Mouse (Mus musculus) kidney, postnatal 0 days (tissue): ENCODE results near the gene Amigo2. TPM values are rescaled to one million over a fixed set of nuclear protein-coding genes. Genes with fewer than 3 reads are reported as not detected.
A peak's percentile ranks its signal among the peaks of the same experiment; 100 is the strongest.

Experiments used
- ATAC-seq: fragments of 200-750 bp; cut with Nextera tagmentation; replicated peaks from 2 replicates; pipeline ENCODE4 v1.8.0; 2017; ENCODE audit warnings: low read depth, moderate number of reproducible peaks, moderate TSS enrichment, moderate library complexity; ENCODE audit not compliant: low FRiP score
- DNase-seq: peaks from one replicate; pipeline ENCODE4 v3.0.0-alpha.2; 2016; ENCODE audit warnings: low spot score
- H3K27ac ChIP-seq: fragments of 300-500 bp; sonication (generic); 2 replicates; pipeline ENCODE4 v1.5.1; 2014; ENCODE audit warnings: mild to moderate bottlenecking
- H3K27me3 ChIP-seq: fragments of 300-500 bp; sonication (generic); 2 replicates; pipeline ENCODE4 v1.6.1; 2014; ENCODE audit warnings: low read length, mixed read lengths; ENCODE audit not compliant: insufficient read depth
- H3K36me3 ChIP-seq: fragments of 300-500 bp; sonication (generic); 2 replicates; pipeline ENCODE4 v1.6.1; 2014; ENCODE audit warnings: low read length, mixed read lengths; ENCODE audit not compliant: insufficient read depth
- H3K4me1 ChIP-seq: fragments of 300-500 bp; sonication (generic); replicated peaks from 2 replicates; pipeline ENCODE4 v1.6.1; 2014; ENCODE audit warnings: antibody characterized with exemption, low read length, mixed read lengths; ENCODE audit not compliant: insufficient read depth
- H3K4me2 ChIP-seq: fragments of 300-500 bp; sonication (generic); 2 replicates; pipeline ENCODE4 v1.6.1; 2014; ENCODE audit warnings: mild to moderate bottlenecking, low read length, moderate library complexity, mixed read lengths
- H3K4me3 ChIP-seq: fragments of 300-500 bp; sonication (generic); replicated peaks from 2 replicates; pipeline ENCODE4 v1.5.1; 2014; ENCODE audit warnings: low read depth, low read length
- H3K9ac ChIP-seq: fragments of 300-500 bp; sonication (generic); 2 replicates; pipeline ENCODE4 v1.6.1; 2014; ENCODE audit warnings: low read depth, low read length
- H3K9me3 ChIP-seq: fragments of 300-500 bp; sonication (generic); replicated peaks from 2 replicates; pipeline ENCODE4 v1.6.1; 2016; ENCODE audit warnings: low read length, inconsistent platforms, mixed read lengths
- CTCF ChIP-seq: IDR thresholded peaks from 2 replicates; pipeline ENCODE4 v1.5.1; 2016; ENCODE audit warnings: antibody characterized with exemption, low read depth, mild to moderate bottlenecking, moderate library complexity
- WGBS: fragments of 180-500 bp; shearing (Covaris S2); extraction: QIAGEN DNeasy Blood & Tissue Kit; methylation state at CpG from one replicate; pipeline ENCODE4 v1.1.7; 2014; 5-methylcytosine and 5-hydroxymethylcytosine counted together
- polyA plus RNA-seq: library from polyadenylated mRNA; unstranded; fragments of >200 nt; fragmentation: Nextera tagmentation; extraction: Ambion mirVana; gene quantifications from 2 replicates; pipeline ENCODE4 v1.2.1, GENCODE M21; 2015

Amigo2 gene
- polyA plus RNA-seq, 1 experiment from 2014 or later: 11.8 TPM

DNA sequence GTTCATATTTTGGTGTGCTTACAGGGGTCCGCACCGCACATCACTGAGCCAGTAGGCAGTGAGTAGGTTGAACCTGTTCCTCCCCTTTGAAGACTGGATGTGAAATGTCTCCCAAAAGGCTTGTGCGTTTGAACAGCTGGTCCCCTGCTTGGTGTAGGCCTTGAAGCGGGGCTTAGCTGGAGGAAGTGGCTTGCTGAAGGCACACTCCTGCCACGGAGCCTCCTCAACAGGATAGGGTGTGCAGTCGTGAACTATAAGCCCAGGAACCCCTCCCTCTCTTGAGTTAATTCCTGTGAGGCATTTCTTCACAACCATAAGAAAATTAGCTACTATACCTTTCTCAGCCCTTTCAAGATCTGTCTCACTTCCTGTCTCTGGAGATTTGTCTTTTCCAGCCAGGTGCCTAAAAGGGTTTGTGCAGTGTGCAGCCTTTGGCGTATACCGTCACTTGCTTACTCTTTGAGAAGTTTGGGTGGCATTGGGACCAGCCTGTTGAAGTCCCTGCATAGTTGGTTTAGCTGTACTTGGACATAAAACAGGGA, 5.5 kb upstream of the Amigo2 start:
- Histone ChIP-seq H3K27ac (no peak overlapping the region), H3K9me3 (no peaks in the 10 kb centered on the region), H3K27me3 (no peaks in the 10 kb centered on the region), H3K4me1 (peaks cover 8% of the 10 kb centered on the region; the same call in 1 of the 2 replicates), H3K4me2 (no peak overlapping the region), H3K36me3 (no peaks in the 10 kb centered on the region), H3K4me3 (no peak overlapping the region), H3K9ac (no peak overlapping the region)
- DNase-seq (no peak), ATAC-seq (no peak)
- no peak for TF ChIP-seq CTCF
- 77% methylated on average over 8 of the region's 8 CpGs for WGBS

DNA sequence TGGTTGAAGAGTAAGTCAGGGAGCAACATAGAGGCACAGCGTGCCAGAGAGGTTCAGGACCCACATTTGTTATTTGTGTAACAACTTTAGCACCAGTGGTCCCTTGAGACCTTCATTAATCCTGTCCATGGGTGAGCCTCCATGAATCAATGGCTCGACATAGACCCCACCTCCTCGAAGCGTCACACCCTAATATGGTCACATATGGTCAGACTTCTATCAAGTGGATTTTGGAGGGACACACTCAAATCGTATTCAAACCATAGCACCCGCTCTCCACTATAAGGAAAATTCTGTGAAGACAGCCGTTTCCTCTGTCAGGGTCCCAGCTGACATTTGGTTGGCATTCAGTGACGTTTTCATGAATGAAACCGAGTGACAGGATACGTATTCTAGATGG, 2.2 kb upstream of the Amigo2 start:
- H3K27me3 ChIP-seq: no peaks in the 10 kb centered on the region
- no peak overlapping the region for H3K4me3 ChIP-seq
- H3K36me3 ChIP-seq: no peaks in the 10 kb centered on the region
- ATAC-seq (no peak), DNase-seq (no peak)
- no peak overlapping the region for H3K4me2 ChIP-seq
- no peak for TF ChIP-seq CTCF
- no peak overlapping the region for H3K9ac ChIP-seq
- H3K9me3 ChIP-seq: no peaks in the 10 kb centered on the region
- WGBS: 93% methylated on average over 10 of the region's 10 CpGs
- H3K27ac ChIP-seq: no peak overlapping the region
- H3K4me1 ChIP-seq: peaks cover 3% of the 10 kb centered on the region; the same call in 1 of the 2 replicates

DNA sequence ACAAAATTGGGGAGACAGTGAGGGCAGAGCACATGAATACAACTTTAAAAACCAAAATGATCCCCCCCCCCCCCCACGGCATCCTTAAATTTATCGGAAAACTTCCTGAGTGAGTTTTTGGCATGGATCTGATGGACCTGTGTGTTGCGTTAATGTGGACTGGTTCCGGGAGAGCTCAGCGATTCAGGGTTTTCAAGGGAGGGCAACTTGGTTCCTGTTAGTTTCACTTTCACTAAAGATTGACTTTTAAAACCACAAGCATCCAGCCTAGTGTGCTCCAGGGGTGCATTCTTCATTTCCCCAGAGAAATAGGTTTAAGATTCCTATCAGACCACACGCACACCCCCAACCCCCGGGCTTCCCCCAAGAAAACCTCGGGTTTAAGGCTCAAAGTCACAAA, 1.2 kb upstream of the Amigo2 start:
- H3K36me3 ChIP-seq: no peaks in the 10 kb centered on the region
- 14% methylated on average over 8 of the region's 8 CpGs for WGBS
- no peak for TF ChIP-seq CTCF
- H3K4me3 ChIP-seq: peak overlapping the region; percentile 89
- DNase-seq (peak; percentile 74), ATAC-seq (no peak)
- H3K9ac ChIP-seq: peak overlapping the region; percentile 97
- peaks cover 3% of the 10 kb centered on the region; the same call in 1 of the 2 replicates for H3K4me1 ChIP-seq
- H3K9me3 ChIP-seq: no peaks in the 10 kb centered on the region
- peak overlapping the region; percentile 92 for H3K4me2 ChIP-seq
- H3K27me3 ChIP-seq: no peaks in the 10 kb centered on the region
- peak overlapping the region; percentile 96 for H3K27ac ChIP-seq

DNA sequence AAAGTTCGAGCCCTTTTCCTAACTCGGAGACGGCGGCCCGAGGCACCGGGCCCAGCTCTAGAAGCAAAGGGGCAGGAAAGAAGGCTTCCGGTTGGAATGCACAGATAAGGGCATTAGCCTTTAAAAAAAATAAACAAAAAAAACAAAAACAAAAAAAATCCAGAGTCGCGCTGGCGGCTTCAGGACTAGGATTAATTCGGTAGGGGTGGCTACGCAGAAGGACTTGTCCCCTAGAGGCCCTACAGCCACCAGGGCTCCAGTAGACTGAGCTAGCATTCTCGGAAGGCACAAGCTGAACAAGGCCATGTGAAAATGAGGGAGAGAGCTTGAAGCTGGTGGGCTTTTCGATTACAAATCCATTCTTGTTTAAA, 689 bp upstream of the Amigo2 start:
- Histone ChIP-seq H3K36me3 (no peaks in the 10 kb centered on the region), H3K9me3 (no peaks in the 10 kb centered on the region), H3K9ac (peak overlapping the region; percentile 97), H3K27ac (peak overlapping the region; percentile 96), H3K4me2 (peak overlapping the region; percentile 92), H3K4me3 (peak overlapping the region; percentile 89), H3K27me3 (no peaks in the 10 kb centered on the region), H3K4me1 (peaks cover 3% of the 10 kb centered on the region; the same call in 1 of the 2 replicates)
- WGBS: under 1% methylated on average over 14 of the region's 14 CpGs
- peak; percentile 82 for DNase-seq
- no peak for ATAC-seq
- peak; percentile 12; the same call in 1 of the 2 replicates for TF ChIP-seq CTCF

DNA sequence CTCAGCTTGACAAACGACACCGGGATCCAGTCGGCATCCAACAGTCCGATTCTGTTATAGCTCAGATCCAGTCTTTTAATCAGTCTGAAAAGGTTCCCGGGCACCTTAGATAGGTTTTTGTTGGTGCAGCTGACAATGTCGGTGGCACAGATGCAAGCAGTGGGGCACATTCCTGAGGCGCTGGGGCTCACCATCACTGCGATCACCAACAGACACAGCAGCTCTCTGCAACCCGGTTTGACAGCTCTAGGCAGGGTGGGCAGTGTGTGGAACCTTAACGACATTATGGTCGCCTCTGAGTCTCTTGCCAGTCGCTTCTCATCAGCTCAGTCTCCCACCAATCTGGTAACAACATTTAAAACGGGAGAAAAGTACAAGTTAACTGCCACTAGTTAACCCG, 831 bp downstream of the Amigo2 start:
- WGBS: 25% methylated on average over 14 of the region's 14 CpGs
- H3K9me3 ChIP-seq: no peaks in the 10 kb centered on the region
- H3K4me2 ChIP-seq: peak overlapping the region; percentile 92
- peak overlapping the region; percentile 97; the same call in 1 of the 2 replicates for H3K9ac ChIP-seq
- ATAC-seq (no peak), DNase-seq (no peak)
- peak overlapping the region; percentile 89 for H3K4me3 ChIP-seq
- H3K4me1 ChIP-seq: peaks cover 3% of the 10 kb centered on the region; the same call in 1 of the 2 replicates
- 0 out of 2 replicates have a peak overlapping the region, but pooled peaks have one; percentile 96 for H3K27ac ChIP-seq
- no peaks in the 10 kb centered on the region for H3K27me3 ChIP-seq
- no peaks in the 10 kb centered on the region for H3K36me3 ChIP-seq
- TF ChIP-seq CTCF: no peak

DNA sequence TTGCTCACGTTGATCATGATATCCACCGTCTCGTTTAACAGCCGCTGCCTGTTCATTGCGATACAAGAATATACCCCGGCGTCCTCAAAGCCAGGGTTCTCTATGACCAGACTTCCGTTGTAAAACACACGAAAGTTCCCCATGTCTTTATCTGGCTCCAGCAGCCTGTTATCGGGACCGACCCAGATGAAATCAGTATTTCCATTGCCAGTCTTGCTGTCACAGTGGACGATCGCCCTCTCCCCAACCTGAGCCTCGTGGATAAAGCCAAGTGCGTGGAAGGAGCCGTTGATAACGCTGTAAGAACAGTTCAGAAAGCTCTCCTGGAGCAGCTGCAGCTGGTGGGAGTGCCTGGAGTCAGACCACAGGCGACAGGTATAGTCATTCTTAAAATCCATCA, 1.7 kb downstream of the Amigo2 start:
- DNase-seq (no peak), ATAC-seq (no peak)
- Histone ChIP-seq H3K27me3 (no peaks in the 10 kb centered on the region), H3K4me1 (peaks cover 3% of the 10 kb centered on the region; the same call in 1 of the 2 replicates), H3K4me3 (no peak overlapping the region), H3K9ac (no peak overlapping the region), H3K4me2 (0 out of 2 replicates have a peak overlapping the region, but pooled peaks have one; percentile 92), H3K36me3 (no peaks in the 10 kb centered on the region), H3K27ac (no peak overlapping the region), H3K9me3 (no peaks in the 10 kb centered on the region)
- WGBS: 78% methylated on average over 18 of the region's 18 CpGs
- TF ChIP-seq CTCF: no peak

DNA sequence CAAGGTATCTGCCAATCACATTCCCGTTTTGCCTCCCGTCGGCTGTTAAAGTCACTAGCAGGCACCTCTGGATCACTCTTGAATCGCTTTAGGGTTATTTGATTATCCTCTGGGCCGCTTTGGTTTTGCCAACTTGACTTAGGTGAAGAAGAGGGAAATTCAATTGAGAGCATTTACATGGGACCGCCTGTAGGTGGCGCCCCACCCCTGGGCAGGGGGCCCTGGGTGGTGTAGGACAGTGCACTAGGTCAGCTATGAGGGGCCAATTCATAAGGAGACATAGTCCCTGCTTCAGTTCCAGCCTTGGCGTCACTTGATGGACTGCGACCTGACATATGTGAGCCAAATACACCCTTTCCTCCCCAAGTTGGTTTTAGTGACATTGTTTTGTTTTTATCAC, 10.1 kb downstream of the Amigo2 start:
- TF ChIP-seq CTCF: peak; percentile 81
- H3K36me3 ChIP-seq: no peaks in the 10 kb centered on the region
- no peak for ATAC-seq
- H3K9me3 ChIP-seq: no peaks in the 10 kb centered on the region
- H3K4me1 ChIP-seq: no peaks in the 10 kb centered on the region
- DNase-seq: peak; percentile 40
- H3K27me3 ChIP-seq: no peaks in the 10 kb centered on the region
- no peak overlapping the region for H3K9ac ChIP-seq
- WGBS: 50% methylated on average over 9 of the region's 9 CpGs
- H3K27ac ChIP-seq: no peak overlapping the region
- H3K4me2 ChIP-seq: no peak overlapping the region
- H3K4me3 ChIP-seq: no peak overlapping the region
